ENCODE assay signal across 8 mouse cellular contexts in genomic region chr7:45233580-45234332, GRCm38 (mm10). TPM values are rescaled to one million over a fixed set of nuclear protein-coding genes. Genes with fewer than 3 reads are reported as not detected.
DNase-seq lines count a peak whose midpoint lies in the region; ATAC-seq and TF ChIP-seq lines count a peak whose summit lies in the region.

No protein-coding gene starts in this region.

- 0 out of 2 replicates have a peak, but pooled peaks cover 3% of the 10 kb centered on the region for H3K36me3 ChIP-seq in liver, embryonic 15.5 days (replicated peaks)

- peaks cover 39% of the 10 kb centered on the region for H3K4me1 ChIP-seq in liver, embryonic 15.5 days (replicated peaks)

- H3K4me3 ChIP-seq in gastrocnemius, adult 2 months = peak overlapping the region; percentile 66
- no peak overlapping the region for H3K4me3 ChIP-seq in liver, embryonic 15.5 days (replicated peaks)

- no peak overlapping the region for H3K27ac ChIP-seq in gastrocnemius, adult 2 months
- H3K27ac ChIP-seq in liver, embryonic 15.5 days (replicated peaks) = no peak overlapping the region

- intact Hi-C loops in gastrocnemius, adult 2 months (cut with DNase I) = no loop called here

- no peak for TF ChIP-seq CTCF in gastrocnemius, adult 2 months (IDR thresholded peaks at IDR 0.05)

- peak overlapping the region; percentile 33 for H3K4me2 ChIP-seq in liver, embryonic 15.5 days

- no peak overlapping the region for H3K9ac ChIP-seq in liver, embryonic 15.5 days

- WGBS in liver, embryonic 15.5 days (ENCODE audit: insufficient replicate concordance) = 50% methylated on average over 20 of the region's 20 CpGs

- no peaks in the 10 kb centered on the region for H3K9me3 ChIP-seq in liver, embryonic 15.5 days (replicated peaks)

- no peak for DNase-seq in gastrocnemius, adult 2 months
- no peak for DNase-seq in gastrocnemius, postnatal 10 days
- DNase-seq in R1 (ENCODE audit: low read depth, low spot score) = peak; percentile 42
- peak; percentile 44 to 79 for DNase-seq in frontal cortex, postnatal 10 days (ENCODE audit: low spot score in 2 of 2)
- DNase-seq in layer of hippocampus, adult 11-12 months (ENCODE audit: low spot score) = peak; percentile 72
- DNase-seq in thymus, postnatal 4 days = no peak

- no peak for ATAC-seq in liver, embryonic 15.5 days (ENCODE audit: insufficient read depth)
- no peak for ATAC-seq in megakaryocyte-erythroid progenitor cell, adult 5-6 weeks (replicated peaks; ENCODE audit: low FRiP score, low TSS enrichment, poor library complexity, severe bottlenecking)

- H3K27me3 ChIP-seq in liver, embryonic 15.5 days = no peaks in the 10 kb centered on the region; the same call in 1 of the 2 replicates

RNA-seq across cellular contexts. Expression of gene Cd37, which starts 5.2 kb away (rescaled TPM):
- 1 to 10 TPM in 1 of 2 experiments, under 1 TPM in 1; 0.69 to 1.3 TPM for total RNA-seq in gastrocnemius, adult 2 months (2021)
- 1 to 10 TPM; 1.8 to 3.4 TPM for total RNA-seq in gastrocnemius, postnatal 10 days (2021)
- polyA plus RNA-seq in liver, embryonic 15.5 days (2015; fragmentation: Nextera tagmentation; extraction: Ambion mirVana) = 15.1 and 16.7 TPM in 2 replicates
- 83.5 and 91.4 TPM in 2 replicates for total RNA-seq in megakaryocyte-erythroid progenitor cell, adult 5-6 weeks (2014; fragmentation: Nextera tagmentation)
- 27.2 and 28.4 TPM in 2 replicates for total RNA-seq in megakaryocyte-erythroid progenitor cell, adult 5-6 weeks (2017)

RNA-seq across cellular contexts. Expression of gene Slc6a16, which starts 7.1 kb away (rescaled TPM):
- total RNA-seq in gastrocnemius, adult 2 months (2021) = not detected
- total RNA-seq in gastrocnemius, postnatal 10 days (2021) = not detected
- not detected in 2 replicates for polyA plus RNA-seq in liver, embryonic 15.5 days (2015; fragmentation: Nextera tagmentation; extraction: Ambion mirVana)
- not detected in 2 replicates for total RNA-seq in megakaryocyte-erythroid progenitor cell, adult 5-6 weeks (2014; fragmentation: Nextera tagmentation)
- not detected in 2 replicates for total RNA-seq in megakaryocyte-erythroid progenitor cell, adult 5-6 weeks (2017)

RNA-seq across cellular contexts. Expression of gene Tead2, which starts 18.2 kb away (rescaled TPM):
- total RNA-seq in gastrocnemius, adult 2 months (2021) = 1 to 10 TPM; 2.6 to 4.1 TPM
- 10 to 100 TPM; 15.6 to 25.9 TPM for total RNA-seq in gastrocnemius, postnatal 10 days (2021)
- 6.6 and 7.0 TPM in 2 replicates for polyA plus RNA-seq in liver, embryonic 15.5 days (2015; fragmentation: Nextera tagmentation; extraction: Ambion mirVana)
- total RNA-seq in megakaryocyte-erythroid progenitor cell, adult 5-6 weeks (2014; fragmentation: Nextera tagmentation) = not detected in 2 replicates
- not detected in 2 replicates for total RNA-seq in megakaryocyte-erythroid progenitor cell, adult 5-6 weeks (2017)

RNA-seq across cellular contexts. Expression of gene Dkkl1, which starts 21.8 kb away (rescaled TPM):
- total RNA-seq in gastrocnemius, adult 2 months (2021) = not detected
- total RNA-seq in gastrocnemius, postnatal 10 days (2021) = not detected
- polyA plus RNA-seq in liver, embryonic 15.5 days (2015; fragmentation: Nextera tagmentation; extraction: Ambion mirVana) = 2.0 and 2.4 TPM in 2 replicates
- 32.2 and 40.5 TPM in 2 replicates for total RNA-seq in megakaryocyte-erythroid progenitor cell, adult 5-6 weeks (2014; fragmentation: Nextera tagmentation)
- total RNA-seq in megakaryocyte-erythroid progenitor cell, adult 5-6 weeks (2017) = 16.4 and 32.1 TPM in 2 replicates

RNA-seq across cellular contexts. Expression of gene Ccdc155, which starts 29.1 kb away (rescaled TPM):
- not detected for total RNA-seq in gastrocnemius, adult 2 months (2021)
- total RNA-seq in gastrocnemius, postnatal 10 days (2021) = 1 to 10 TPM; 2.5 to 2.8 TPM
- 0.07 and 0.13 TPM in 2 replicates for polyA plus RNA-seq in liver, embryonic 15.5 days (2015; fragmentation: Nextera tagmentation; extraction: Ambion mirVana)
- 0.89 and 2.0 TPM in 2 replicates for total RNA-seq in megakaryocyte-erythroid progenitor cell, adult 5-6 weeks (2014; fragmentation: Nextera tagmentation)
- 0.52 and 1.1 TPM in 2 replicates for total RNA-seq in megakaryocyte-erythroid progenitor cell, adult 5-6 weeks (2017)

Comparison
In these comparisons a context has a peak if more than half of its experiments do, and no peak if none do; other contexts are left out.
1. DNase-seq: peak in R1 (single experiment), frontal cortex, postnatal 10 days (2 of 2) and layer of hippocampus, adult 11-12 months (single experiment); none in gastrocnemius, adult 2 months (single experiment), gastrocnemius, postnatal 10 days (single experiment) and thymus, postnatal 4 days (single experiment).
2. RNA of gene Cd37, which starts 5.2 kb away (total RNA-seq): 27.2 to 91.4 TPM in megakaryocyte-erythroid progenitor cell, adult 5-6 weeks; 1.8 to 3.4 TPM in gastrocnemius, postnatal 10 days and 0.69 to 1.3 TPM in gastrocnemius, adult 2 months; every median in the first group is over 4 times any median in the second.